Mouse (Mus musculus) thymus, adult 2 months (tissue): ENCODE measurements around the gene Ano4.

Source experiments
- CTCF ChIP-seq: fragments of 200-500 bp; IDR thresholded peaks from 2 replicates; pipeline ENCODE4 v1.5.1; 2012; ENCODE audit warnings: mild to moderate bottlenecking, control low read depth, low read length, moderate library complexity, borderline replicate concordance; ENCODE audit not compliant: control insufficient read depth, poor library complexity, insufficient read depth; ENCODE audit errors: extremely low read depth
- POLR2A ChIP-seq: fragments of 200-500 bp; IDR thresholded peaks from 2 replicates; pipeline ENCODE4 v1.6.1; 2012; ENCODE audit warnings: mild to moderate bottlenecking, low read length, control low read depth, moderate library complexity; ENCODE audit not compliant: control insufficient read depth, poor library complexity, insufficient read depth; ENCODE audit errors: extremely low read depth

GRCm38 (mm10) chr10:89092350-89093040 lies 252.1 kb downstream of the Ano4 start:
- TF ChIP-seq POLR2A: no peak
- no peak for TF ChIP-seq CTCF
